Comparison of ENCODE assay signal across 9 mouse cellular contexts in the genomic region with DNA sequence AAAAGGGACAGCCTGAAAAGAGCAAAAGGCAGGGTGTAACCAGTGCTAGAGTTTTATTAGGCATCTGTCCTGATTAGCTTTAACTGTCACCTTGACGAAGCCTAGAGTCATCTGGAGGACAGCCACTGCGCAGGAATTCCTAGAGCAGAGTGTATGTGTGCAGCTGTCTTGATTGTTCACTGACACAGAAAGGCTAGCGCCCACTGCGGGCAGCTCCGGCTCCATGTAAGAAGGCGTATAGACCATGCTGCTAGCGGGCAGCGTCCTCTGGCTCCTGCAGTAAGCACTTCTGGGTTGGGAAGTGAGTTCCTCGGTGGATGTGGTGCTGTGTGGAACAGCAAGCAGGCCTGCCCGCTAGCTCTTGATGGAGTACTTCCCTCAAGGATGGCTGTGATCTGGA.
DNase-seq lines count a peak whose midpoint lies in the region; ATAC-seq and TF ChIP-seq lines count a peak whose summit lies in the region.
"Had no signal": no experiment of that assay in that cellular context is flagged by ENCODE, and none has a peak within 500 bp of the region (broad histone marks: within the 10 kb centered on the region; RNA-seq: fewer than 3 reads in every experiment).

No protein-coding gene starts in this region.

- H3K4me1 ChIP-seq in forebrain, embryonic 10.5 days, result peaks cover 56% of the 10 kb centered on the region
- peaks cover 26% of the 10 kb centered on the region for H3K4me1 ChIP-seq in forebrain, embryonic 13.5 days
- peaks cover 10% of the 10 kb centered on the region; the same call in 1 of the 2 replicates for H3K4me1 ChIP-seq in lung, postnatal 0 days (ENCODE audit: insufficient read depth, low read depth, low read length)
- H3K4me1 ChIP-seq in hindbrain, embryonic 14.5 days (replicated peaks; ENCODE audit: control insufficient read depth, insufficient read depth, low read length), result peaks cover 27% of the 10 kb centered on the region

- peaks cover 4% of the 10 kb centered on the region; the same call in 1 of the 2 replicates for H3K9me3 ChIP-seq in forebrain, embryonic 10.5 days
- no peaks in the 10 kb centered on the region for H3K9me3 ChIP-seq in forebrain, embryonic 13.5 days (replicated peaks)
- no peaks in the 10 kb centered on the region for H3K9me3 ChIP-seq in lung, postnatal 0 days (ENCODE audit: low read length)
- H3K9me3 ChIP-seq in hindbrain, embryonic 14.5 days (ENCODE audit: control insufficient read depth, low read length), result no peaks in the 10 kb centered on the region
- H3K9me3 ChIP-seq: embryonic facial prominence, embryonic 13.5 days had no signal

- H3K27ac ChIP-seq in forebrain, embryonic 10.5 days, result peak overlapping the region; percentile 2
- H3K27ac ChIP-seq in forebrain, embryonic 13.5 days, result no peak overlapping the region
- no peak overlapping the region for H3K27ac ChIP-seq in lung, postnatal 0 days (ENCODE audit: low read length)
- peak overlapping the region; percentile 59; the same call in 1 of the 2 replicates for H3K27ac ChIP-seq in hindbrain, embryonic 14.5 days
- H3K27ac ChIP-seq: embryonic facial prominence, embryonic 13.5 days had no signal

- H3K4me3 ChIP-seq in forebrain, embryonic 10.5 days, result no peak overlapping the region
- no peak overlapping the region for H3K4me3 ChIP-seq in forebrain, embryonic 13.5 days
- no peak overlapping the region for H3K4me3 ChIP-seq in lung, postnatal 0 days (ENCODE audit: low read depth, low read length)
- no peak overlapping the region for H3K4me3 ChIP-seq in hindbrain, embryonic 14.5 days (replicated peaks; ENCODE audit: low read length)
- H3K4me3 ChIP-seq: embryonic facial prominence, embryonic 13.5 days had no signal

- no peak overlapping the region for H3K4me2 ChIP-seq in forebrain, embryonic 13.5 days
- H3K4me2 ChIP-seq in lung, postnatal 0 days (replicated peaks; ENCODE audit: low read depth, low read length), result no peak overlapping the region
- H3K4me2 ChIP-seq in hindbrain, embryonic 14.5 days (replicated peaks), result no peak overlapping the region
- H3K4me2 ChIP-seq: embryonic facial prominence, embryonic 13.5 days had no signal

- DNase-seq in forebrain, embryonic 10.5 days (ENCODE audit: extremely low spot score, low spot score), result no peak
- DNase-seq in lung, postnatal 0 days (ENCODE audit: low spot score), result no peak
- DNase-seq in lung, adult 18-20 months, result no peak
- no peak for DNase-seq in hindbrain, embryonic 14.5 days (ENCODE audit: low spot score)
- peak; percentile 54 for DNase-seq in retina, postnatal 1 day
- DNase-seq in cerebellum, postnatal 4 days (ENCODE audit: low spot score in 2 of 2), result no peak

- H3K36me3 ChIP-seq in forebrain, embryonic 10.5 days (replicated peaks), result peaks cover 11% of the 10 kb centered on the region
- H3K36me3 ChIP-seq in forebrain, embryonic 13.5 days (ENCODE audit: poor library complexity, severe bottlenecking), result no peaks in the 10 kb centered on the region
- H3K36me3 ChIP-seq in lung, postnatal 0 days (ENCODE audit: insufficient read depth, low read length), result no peaks in the 10 kb centered on the region
- H3K36me3 ChIP-seq in hindbrain, embryonic 14.5 days (replicated peaks; ENCODE audit: control insufficient read depth, insufficient read depth), result no peaks in the 10 kb centered on the region
- H3K36me3 ChIP-seq: embryonic facial prominence, embryonic 13.5 days had no signal

- H3K27me3 ChIP-seq in forebrain, embryonic 10.5 days (ENCODE audit: poor library complexity, severe bottlenecking), result no peaks in the 10 kb centered on the region; the same call in 1 of the 2 replicates
- no peaks in the 10 kb centered on the region for H3K27me3 ChIP-seq in forebrain, embryonic 13.5 days
- H3K27me3 ChIP-seq in lung, postnatal 0 days (replicated peaks; ENCODE audit: insufficient read depth, low read length), result no peaks in the 10 kb centered on the region
- H3K27me3 ChIP-seq in hindbrain, embryonic 14.5 days (ENCODE audit: control insufficient read depth, insufficient read depth, low read length), result no peaks in the 10 kb centered on the region
- H3K27me3 ChIP-seq: embryonic facial prominence, embryonic 13.5 days had no signal

- WGBS in forebrain, embryonic 10.5 days, result 84% methylated on average over 10 of the region's 10 CpGs
- 74% methylated on average over 10 of the region's 10 CpGs for WGBS in forebrain, embryonic 13.5 days
- WGBS in lung, postnatal 0 days, result 65% methylated on average over 10 of the region's 10 CpGs
- WGBS in hindbrain, embryonic 14.5 days, result 70% methylated on average over 10 of the region's 10 CpGs

- H3K9ac ChIP-seq in forebrain, embryonic 13.5 days, result no peak overlapping the region
- no peak overlapping the region for H3K9ac ChIP-seq in lung, postnatal 0 days (replicated peaks; ENCODE audit: low read depth)
- peak overlapping the region; percentile 31; the same call in 1 of the 2 replicates for H3K9ac ChIP-seq in hindbrain, embryonic 14.5 days
- H3K9ac ChIP-seq: embryonic facial prominence, embryonic 13.5 days had no signal

- no peak for ATAC-seq in forebrain, embryonic 13.5 days
- ATAC-seq in lung, postnatal 0 days, result 0 out of 2 replicates have a peak, but pooled peaks have one; percentile 20
- no peak for ATAC-seq in hindbrain, embryonic 14.5 days (ENCODE audit: low FRiP score)
- no peak for ATAC-seq in frontal cortex, adult (ENCODE audit: low TSS enrichment)

- TF ChIP-seq EP300 in lung, postnatal 0 days (IDR thresholded peaks at IDR 0.05), result no peak

- TF ChIP-seq CTCF in lung, postnatal 0 days (IDR thresholded peaks at IDR 0.05), result no peak; the same call in 1 of the 2 replicates

Comparison
In these comparisons a context has a peak if more than half of its experiments do, and no peak if none do; other contexts are left out.
1. H3K27ac ChIP-seq: peak in forebrain, embryonic 10.5 days (single experiment) and hindbrain, embryonic 14.5 days (single experiment); none in forebrain, embryonic 13.5 days (single experiment) and lung, postnatal 0 days (single experiment).